Mouse (Mus musculus) R1 (cell line): ENCODE data around the gene Itga3.

Experiments
- DNase-seq: peaks from one replicate; pipeline ENCODE4 v3.0.0-alpha.2; 2018; ENCODE audit warnings: low read depth, low spot score

Gene Itga3

GRCm38 (mm10) chr11:95076536-95077111, at the start of gene Itga3:
Itga3 (minus strand) TSS chr11:95076801.
- peak; percentile 97 for DNase-seq

DNA sequence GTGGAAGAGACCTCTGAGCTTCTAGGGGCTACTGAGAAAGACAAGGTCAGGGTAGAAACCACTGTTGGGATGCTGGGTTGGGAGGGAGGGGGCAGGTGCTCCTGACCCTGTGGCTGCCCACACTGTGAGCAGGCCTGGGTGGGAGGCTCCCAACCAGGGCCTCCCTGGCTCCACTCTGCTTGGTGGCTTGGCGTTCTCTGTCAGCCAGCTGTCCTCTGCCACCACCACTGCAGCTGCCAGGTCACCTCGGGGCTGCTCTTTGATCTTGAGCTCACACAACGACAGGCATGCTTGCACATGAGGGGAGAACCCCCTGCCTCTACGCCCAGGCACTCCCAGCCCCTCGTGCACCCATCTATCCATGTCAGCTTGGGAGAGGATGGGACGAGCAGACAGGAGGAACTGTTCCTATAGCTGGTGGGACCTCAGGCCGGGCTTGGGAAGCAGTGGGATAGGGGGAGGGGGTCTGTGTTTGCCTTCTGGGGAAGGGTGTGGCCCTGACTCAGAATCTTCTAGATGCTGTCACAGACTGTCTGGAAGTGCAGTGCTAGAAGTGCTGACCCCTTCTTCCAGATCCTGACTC, 48.9 kb upstream of the Itga3 start:
- no peak for DNase-seq

DNA sequence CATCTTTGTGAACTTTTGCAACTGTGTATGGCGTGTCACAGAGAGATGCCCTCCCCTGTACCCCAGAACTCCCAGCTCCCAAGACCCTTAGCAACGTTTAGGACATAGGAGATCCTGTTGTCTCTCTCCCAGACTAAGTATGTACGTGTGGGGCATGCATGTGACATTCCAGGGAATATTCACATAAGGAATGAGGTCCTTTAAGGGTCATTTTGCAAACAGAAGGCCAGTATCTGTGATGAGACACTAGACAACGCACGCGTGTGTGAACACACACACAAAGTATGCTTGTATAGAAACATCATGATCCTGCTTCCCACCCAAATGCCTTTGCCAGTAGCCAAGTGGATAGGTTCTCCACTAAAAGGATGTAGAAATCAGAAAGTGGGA, 45.5 kb upstream of the Itga3 start:
- no peak for DNase-seq

- DNase-seq, result no peak
Measured at GRCm38 (mm10) chr11:95121161-95122099, 44.8 kb upstream of the Itga3 start.

DNA sequence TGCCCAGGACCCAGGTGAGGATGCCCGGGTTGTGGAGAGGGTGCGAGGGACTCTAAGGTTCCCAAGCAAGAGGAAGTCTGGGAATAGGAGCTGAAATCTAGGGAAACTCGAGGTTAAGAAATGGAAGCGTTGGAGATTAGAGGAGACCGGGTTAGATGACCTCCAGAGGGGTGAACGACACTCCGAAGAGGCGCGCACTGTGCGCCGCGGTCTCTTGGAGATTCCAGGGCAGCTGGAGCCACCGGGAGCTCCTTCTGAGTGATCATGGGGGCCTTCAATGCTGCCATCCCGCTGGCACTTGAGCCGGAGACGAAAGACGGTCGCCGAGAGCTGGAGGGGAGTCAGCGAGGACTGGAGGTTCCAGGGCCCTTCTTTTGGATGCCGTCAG, 44.0 kb upstream of the Itga3 start:
- DNase-seq, result no peak

DNA sequence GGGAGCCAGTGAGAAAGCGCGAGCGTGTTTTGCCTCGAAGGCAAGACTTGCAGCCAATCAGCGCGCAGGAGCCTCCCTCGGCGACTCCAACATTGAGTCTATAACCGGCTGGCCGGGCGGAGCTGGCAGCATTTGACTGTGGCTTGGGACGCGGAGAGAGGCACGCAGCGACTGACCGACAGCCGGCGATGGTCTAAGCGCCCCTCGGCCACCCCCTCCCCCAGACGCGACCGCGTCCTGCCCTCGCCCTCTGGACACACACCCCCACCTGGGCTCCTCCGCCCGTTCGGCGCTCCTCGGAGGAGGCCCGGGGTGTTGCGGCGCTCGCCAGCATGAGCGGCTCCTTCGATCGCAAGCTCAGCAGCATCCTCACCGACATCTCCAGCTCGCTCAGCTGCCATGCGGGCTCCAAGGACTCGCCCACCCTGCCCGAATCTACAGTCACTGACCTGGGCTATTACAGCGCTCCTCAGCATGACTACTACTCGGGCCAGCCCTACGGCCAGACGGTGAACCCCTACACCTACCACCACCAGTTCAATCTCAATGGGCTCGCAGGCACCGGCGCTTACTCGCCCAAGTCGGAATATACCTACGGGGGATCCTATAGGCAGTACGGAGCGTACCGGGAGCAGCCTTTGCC, 43.5 kb upstream of the Itga3 start, which contains the start of gene Dlx3:
Gene Dlx3 (plus strand): TSS at position 130 of the 643 bp plus-strand sequence.
- peak; percentile 74 for DNase-seq

- peak; percentile 78 for DNase-seq
Measured at GRCm38 (mm10) chr11:95118505-95118904, 41.9 kb upstream of the Itga3 start.

- DNase-seq, result peak; percentile 91
Measured at GRCm38 (mm10) chr11:95117030-95117429, 40.4 kb upstream of the Itga3 start.

DNA sequence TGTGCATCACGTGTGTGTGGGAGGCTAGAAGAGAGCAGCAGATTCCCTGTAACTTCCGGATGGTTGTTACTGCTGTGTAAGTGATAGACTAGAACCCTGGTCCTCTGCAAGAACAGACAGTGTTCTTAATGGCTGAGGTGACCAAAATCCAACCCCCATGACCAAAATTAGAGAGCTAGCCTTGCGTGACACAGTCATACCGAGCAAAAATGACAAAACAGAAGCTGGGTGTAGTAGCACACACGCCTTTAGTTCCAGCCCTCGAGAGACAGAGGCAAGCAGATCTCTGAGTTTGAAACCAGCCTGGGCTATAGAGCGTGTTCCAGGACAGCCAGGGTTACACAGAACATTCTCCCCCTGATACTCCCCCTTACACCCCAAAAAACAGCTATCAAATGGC, 33.5 kb upstream of the Itga3 start:
- no peak for DNase-seq

- DNase-seq, result no peak
Measured at GRCm38 (mm10) chr11:95109000-95109399, 32.4 kb upstream of the Itga3 start.

GRCm38 (mm10) chr11:95106440-95107236, 30.0 kb upstream of the Itga3 start:
- DNase-seq, result peak; percentile 91

DNA sequence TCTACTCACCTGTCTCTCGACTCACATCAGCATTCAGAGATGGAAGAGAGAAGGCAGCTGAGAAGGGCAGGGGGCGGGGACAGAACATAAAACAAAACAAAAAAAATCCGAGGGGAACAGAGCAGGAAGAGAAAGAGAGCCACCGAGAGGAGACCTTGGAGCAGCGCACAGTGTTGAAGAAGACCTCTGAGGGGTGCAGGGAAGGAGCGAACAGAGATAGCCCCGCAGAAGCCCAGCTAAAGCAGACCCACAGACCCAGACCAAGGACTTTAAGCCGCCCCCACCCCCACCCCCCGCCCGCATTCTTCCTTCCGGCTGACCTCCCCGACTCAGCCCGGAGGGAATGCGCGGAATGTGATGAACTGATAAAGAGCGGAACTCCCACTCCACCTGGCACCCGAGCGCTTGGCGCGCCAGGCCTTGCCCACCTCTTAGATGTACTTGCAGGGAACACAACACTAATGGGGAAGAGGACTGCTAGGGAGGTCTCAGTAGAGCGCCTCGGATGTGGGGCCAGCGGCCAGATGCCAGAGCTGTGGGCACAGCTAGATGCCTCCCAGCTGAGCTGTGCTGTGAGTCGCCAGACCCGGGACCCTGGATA, 28.8 kb upstream of the Itga3 start:
- peak; percentile 94 for DNase-seq

DNA sequence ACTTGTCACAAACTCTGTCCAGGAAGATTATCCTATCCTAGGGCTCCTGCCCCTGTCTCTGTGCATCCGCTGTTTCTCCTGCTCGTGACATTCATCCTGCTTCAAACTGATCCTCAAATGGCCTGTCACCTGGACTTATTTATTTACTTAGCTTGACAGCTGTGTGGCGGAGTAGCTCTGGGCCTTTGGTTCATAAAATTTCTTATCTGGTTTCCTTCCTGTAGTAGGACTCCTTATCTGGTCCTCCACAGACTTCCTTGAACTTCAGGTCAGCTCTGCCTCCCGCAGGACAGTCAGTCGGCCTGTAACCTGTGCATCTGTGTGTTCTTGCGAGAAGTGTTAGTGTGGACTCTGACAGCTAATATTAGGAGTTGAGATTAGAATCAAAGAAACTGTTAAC, 27.7 kb upstream of the Itga3 start:
- no peak for DNase-seq

- no peak for DNase-seq
Measured at GRCm38 (mm10) chr11:95102161-95102904, 25.7 kb upstream of the Itga3 start.

DNA sequence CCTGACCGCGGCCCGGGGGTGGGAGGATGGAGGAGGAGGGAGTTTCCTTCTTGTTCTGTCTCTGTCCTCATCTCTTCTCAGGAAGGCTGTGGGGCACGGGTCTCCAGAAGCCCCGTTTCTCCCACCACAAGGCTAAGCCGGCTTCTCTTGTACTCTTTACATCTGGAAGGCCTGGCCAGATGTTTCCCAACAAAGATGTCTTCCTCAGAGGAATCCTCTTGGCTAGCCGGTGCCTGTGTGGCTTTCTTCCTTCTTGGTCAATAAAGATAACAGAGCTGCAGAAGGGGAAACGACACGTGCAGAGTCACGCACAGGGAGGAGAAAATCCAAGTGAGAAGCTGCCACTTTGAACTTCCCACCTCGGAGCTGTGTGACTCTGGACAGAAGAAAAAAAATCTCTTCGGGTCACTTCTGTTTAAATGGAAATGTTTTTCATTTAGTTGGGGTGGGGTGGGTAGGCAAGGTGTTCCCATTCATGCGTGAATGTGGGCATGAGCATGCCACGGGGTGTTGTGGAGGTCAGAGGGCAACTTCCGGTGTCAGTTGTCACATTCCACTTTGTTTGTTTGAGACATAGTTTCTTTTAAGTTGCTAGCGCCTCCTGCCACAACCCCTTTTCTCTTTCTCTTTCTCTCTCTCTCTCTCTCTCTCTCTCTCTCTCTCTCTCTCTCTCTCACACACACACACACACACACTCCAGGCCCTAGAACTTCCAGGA, 24.6 kb upstream of the Itga3 start:
- DNase-seq, result peak; percentile 59

DNA sequence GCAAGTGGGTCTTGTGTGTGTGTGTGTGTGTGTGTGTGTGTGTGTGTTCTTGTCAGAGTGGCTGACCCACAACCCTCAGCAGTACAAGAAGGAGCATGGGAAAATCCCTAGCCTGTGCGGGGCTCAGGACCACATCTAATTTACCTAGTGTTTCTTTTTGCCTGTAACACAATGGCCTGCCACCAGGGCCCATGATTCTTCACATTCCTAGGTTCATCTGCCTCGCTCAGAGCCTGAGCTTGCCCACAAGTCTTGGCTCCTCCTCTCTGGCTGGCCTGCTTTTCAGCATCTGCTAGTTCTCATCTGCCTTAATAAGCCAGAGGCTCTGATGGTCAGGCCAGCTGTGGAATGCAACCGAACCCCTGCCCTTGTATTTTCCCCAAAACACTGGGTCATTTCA, 23.8 kb upstream of the Itga3 start:
- DNase-seq, result peak; percentile 91

DNA sequence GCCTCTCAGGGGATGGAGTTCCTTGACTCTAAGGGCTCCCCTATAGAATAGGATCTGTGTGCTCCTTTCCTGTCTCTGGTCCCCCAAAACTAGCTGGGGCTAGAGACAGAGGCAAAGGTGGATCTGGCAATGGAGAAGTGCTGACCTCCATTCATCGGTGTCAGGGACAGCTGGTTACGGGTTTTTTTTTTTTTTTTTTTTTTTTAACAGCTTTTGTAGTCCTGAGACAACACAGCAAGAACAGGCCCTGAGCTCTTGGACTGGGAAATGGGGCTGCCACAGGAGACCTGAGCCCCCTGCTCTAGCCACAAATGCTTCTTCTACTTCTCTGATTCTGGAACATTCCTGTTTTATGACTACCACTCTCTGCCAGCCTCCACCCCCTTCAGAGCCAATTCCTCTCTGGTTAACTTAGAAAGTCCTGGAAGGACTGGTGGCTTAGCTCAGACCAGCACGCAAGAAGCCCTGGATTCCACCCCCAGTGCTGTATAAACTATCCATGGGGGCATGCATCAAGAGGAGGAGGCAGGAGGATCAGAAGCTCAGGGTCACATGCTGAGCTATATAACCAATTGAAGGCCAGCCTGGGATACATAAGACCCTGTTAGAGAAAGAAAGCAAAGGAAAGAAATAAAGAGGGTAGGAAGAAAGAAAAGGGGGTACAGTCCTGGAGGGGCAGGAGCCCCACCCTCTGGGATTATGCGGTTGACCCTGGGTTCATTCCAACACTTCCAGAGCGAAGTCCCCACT, 21.9 kb upstream of the Itga3 start:
- no peak for DNase-seq

GRCm38 (mm10) chr11:95097889-95098288, 21.3 kb upstream of the Itga3 start:
- DNase-seq, result no peak
